Mouse (Mus musculus) hindbrain, embryonic 15.5 days (tissue): ENCODE data around the gene Ugt1a5. TPM values are rescaled to one million over a fixed set of nuclear protein-coding genes. Genes with fewer than 3 reads are reported as not detected.
"Not testable (repeated sequence)": the region's sequence is repeated elsewhere in the genome, so short reads cannot be mapped to it uniquely, and the experiment has no call there.

Source experiments
- ATAC-seq: fragments of 200-750 bp; cut with Nextera tagmentation; 2 replicates; pipeline ENCODE4 v1.8.0; 2017; ENCODE audit warnings: low read depth, moderate number of reproducible peaks, moderate TSS enrichment; ENCODE audit not compliant: low FRiP score
- H3K27ac ChIP-seq: fragments of 300-500 bp; sonication (generic); replicated peaks from 2 replicates; pipeline ENCODE4 v1.5.1; 2015; ENCODE audit warnings: mild to moderate bottlenecking, inconsistent platforms
- H3K27me3 ChIP-seq: fragments of 300-500 bp; sonication (generic); 2 replicates; pipeline ENCODE4 v1.6.1; 2015; ENCODE audit warnings: control low read depth, inconsistent platforms
- H3K36me3 ChIP-seq: fragments of 300-500 bp; sonication (generic); 2 replicates; pipeline ENCODE4 v1.6.1; 2015; ENCODE audit warnings: control low read depth, inconsistent platforms
- H3K4me1 ChIP-seq: fragments of 300-500 bp; sonication (generic); replicated peaks from 2 replicates; pipeline ENCODE4 v1.6.1; 2015; ENCODE audit warnings: control low read depth, inconsistent platforms
- H3K4me2 ChIP-seq: fragments of 300-500 bp; sonication (generic); 2 replicates; pipeline ENCODE4 v1.6.1; 2015; ENCODE audit warnings: moderate library complexity, mild to moderate bottlenecking, inconsistent platforms
- H3K4me3 ChIP-seq: fragments of 300-500 bp; sonication (generic); 2 replicates; pipeline ENCODE4 v1.5.1; 2015; ENCODE audit warnings: mild to moderate bottlenecking, inconsistent platforms
- H3K9ac ChIP-seq: fragments of 300-500 bp; sonication (generic); 2 replicates; pipeline ENCODE4 v1.6.1; 2015; ENCODE audit warnings: inconsistent platforms
- H3K9me3 ChIP-seq: fragments of 300-500 bp; sonication (generic); 2 replicates; pipeline ENCODE4 v1.6.1; 2016; ENCODE audit warnings: control low read depth, inconsistent platforms
- WGBS: fragments of 180-500 bp; shearing (Covaris S2); methylation state at CpG from one replicate; pipeline ENCODE4 v1.1.7; 2015; 5-methylcytosine and 5-hydroxymethylcytosine counted together
- polyA plus RNA-seq: library from polyadenylated mRNA; unstranded; fragments of >200 nt; fragmentation: Nextera tagmentation; extraction: Ambion mirVana; gene quantifications from 2 replicates; pipeline ENCODE4 v1.2.1, GENCODE M21; 2015

The Ugt1a5 gene
- polyA plus RNA-seq, 1 experiment from 2014 or later: not detected

DNA sequence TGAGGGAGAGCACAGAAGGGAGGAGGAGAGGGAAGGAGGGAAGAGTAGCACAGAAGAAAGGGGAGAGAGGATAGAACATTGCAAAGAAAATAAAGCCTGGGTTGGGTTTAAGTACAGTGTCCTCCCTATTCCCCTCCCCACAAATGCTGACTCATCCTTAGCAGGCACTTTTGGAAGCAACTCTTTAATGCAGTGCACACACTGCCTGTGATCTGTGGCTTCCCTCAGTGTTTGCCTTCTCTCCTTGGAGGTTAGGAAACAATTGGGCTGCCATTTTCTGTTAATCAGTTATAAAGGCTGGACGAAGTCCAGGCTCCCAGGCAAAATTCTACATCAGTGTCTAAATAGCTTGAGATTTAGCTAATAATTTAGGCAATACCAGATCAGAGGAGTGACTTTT lies 25.3 kb upstream of the Ugt1a5 start:
- 40% methylated on average over 1 of the region's 1 CpGs for WGBS
- not testable (repeated sequence) for H3K4me3 ChIP-seq, ATAC-seq, H3K4me1 ChIP-seq, H3K9me3 ChIP-seq, H3K4me2 ChIP-seq, H3K9ac ChIP-seq, H3K36me3 ChIP-seq, H3K27ac ChIP-seq, H3K27me3 ChIP-seq

DNA sequence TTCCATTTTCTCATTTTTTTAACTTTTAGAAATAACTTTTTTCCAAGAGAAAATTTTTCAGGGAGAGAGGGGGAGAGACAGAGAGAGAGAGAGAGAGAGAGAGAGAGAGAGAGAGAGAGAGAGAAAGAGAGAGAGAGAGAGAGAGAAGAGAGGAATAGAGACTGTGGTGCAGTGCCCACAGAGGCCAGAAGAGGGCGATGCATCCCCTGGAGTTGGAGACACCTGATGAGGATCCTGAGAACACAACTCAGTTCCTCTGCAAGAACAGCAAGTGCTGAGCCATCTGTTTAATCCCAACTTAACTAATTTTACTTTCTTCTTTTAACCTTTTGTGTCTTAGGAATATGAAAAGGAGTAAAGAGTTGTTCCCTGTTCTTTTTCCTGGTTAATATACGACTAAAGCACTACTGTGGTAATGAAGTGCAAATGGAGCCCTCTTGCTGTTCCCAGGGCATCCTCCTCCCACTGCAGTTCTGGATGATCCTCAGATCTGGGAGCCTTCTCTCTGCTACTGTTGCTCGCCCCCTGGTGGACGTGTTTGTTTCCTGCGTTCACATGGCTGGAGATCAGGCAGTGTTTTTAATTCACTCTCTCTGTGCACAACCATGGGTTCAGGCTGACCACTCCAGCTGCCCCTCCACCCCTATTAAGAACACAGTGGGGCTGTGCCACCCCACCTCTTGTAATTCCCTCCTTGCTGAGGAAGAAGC lies 21.7 kb upstream of the Ugt1a5 start:
- not testable (repeated sequence) for H3K4me2 ChIP-seq, H3K9ac ChIP-seq, H3K9me3 ChIP-seq, H3K27ac ChIP-seq, H3K4me3 ChIP-seq, H3K36me3 ChIP-seq, ATAC-seq, H3K27me3 ChIP-seq, H3K4me1 ChIP-seq
- WGBS: 5% methylated on average over 5 of the region's 5 CpGs

DNA sequence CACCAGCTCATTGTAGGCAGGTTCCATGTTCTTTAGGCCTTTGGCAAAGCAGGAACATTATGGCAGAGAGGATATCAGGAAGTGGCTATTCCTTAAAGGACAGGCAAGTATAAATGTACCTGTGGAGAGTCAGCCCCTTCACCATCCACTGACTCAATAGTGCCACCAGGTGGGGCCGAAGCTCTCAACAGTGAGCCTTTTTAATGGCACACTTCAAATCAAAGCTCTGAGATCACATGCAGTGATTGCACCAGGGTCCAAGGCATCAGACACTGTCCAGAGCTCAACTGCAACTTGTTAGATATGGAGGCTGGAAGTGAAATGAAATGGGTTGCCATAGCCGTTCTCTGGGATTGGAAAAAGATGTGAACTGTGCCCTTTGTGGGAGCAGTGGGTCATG lies 20.5 kb upstream of the Ugt1a5 start:
- not testable (repeated sequence) for H3K9ac ChIP-seq, H3K27ac ChIP-seq, H3K4me2 ChIP-seq, H3K4me3 ChIP-seq, H3K9me3 ChIP-seq, H3K4me1 ChIP-seq, ATAC-seq, H3K27me3 ChIP-seq, H3K36me3 ChIP-seq
- WGBS: 79% methylated on average over 2 of the region's 2 CpGs

DNA sequence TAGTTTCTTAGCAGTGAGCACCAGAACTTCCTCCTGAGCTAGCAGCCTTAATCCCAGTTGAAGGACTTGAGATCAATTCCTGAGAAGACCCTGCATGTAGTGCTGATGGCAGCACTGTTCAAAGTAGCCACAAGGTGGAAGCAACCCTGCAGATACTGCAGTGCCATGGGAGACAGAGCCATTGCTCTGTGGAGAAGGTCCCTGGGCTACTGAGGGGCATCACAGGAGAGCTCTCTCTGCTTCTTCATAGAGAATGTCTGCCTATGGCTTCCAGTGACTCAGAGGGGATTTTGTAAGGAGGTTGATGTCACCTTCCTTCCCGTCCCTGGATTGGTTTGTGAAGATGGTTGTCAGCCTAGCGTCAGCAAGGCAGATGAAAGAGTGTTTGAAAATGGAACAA lies 15.7 kb upstream of the Ugt1a5 start:
- not testable (repeated sequence) for H3K27me3 ChIP-seq, H3K9ac ChIP-seq, H3K4me3 ChIP-seq, ATAC-seq, H3K4me1 ChIP-seq, H3K36me3 ChIP-seq, H3K9me3 ChIP-seq, H3K27ac ChIP-seq, H3K4me2 ChIP-seq
- 77% methylated on average over 2 of the region's 2 CpGs for WGBS

DNA sequence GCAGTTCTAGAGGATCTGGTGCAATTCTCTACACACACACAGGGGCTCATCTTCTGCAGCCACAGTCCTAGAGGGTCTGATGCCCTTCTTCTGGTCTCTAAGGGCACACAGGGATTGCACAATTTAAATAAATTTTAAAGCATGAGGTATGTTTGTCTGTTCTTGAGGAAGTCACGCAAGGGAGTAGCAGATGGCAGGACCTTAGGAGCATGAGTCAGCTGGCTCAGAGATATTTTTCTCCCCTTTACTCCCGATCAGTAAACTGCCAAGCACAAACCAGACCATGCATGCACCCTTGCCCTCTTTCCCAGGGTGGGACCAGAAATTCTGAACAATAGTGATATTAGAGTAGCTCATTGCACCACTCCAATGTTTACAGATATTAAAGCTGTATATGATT lies 7.4 kb upstream of the Ugt1a5 start:
- H3K4me2 ChIP-seq: no peak overlapping the region
- H3K9ac ChIP-seq: no peak overlapping the region
- H3K27me3 ChIP-seq: no peaks in the 10 kb centered on the region
- H3K27ac ChIP-seq: no peak overlapping the region
- no peaks in the 10 kb centered on the region for H3K36me3 ChIP-seq
- H3K4me3 ChIP-seq: no peak overlapping the region
- no peaks in the 10 kb centered on the region for H3K4me1 ChIP-seq
- 83% methylated on average over 2 of the region's 2 CpGs for WGBS
- no peak for ATAC-seq
- no peaks in the 10 kb centered on the region for H3K9me3 ChIP-seq

DNA sequence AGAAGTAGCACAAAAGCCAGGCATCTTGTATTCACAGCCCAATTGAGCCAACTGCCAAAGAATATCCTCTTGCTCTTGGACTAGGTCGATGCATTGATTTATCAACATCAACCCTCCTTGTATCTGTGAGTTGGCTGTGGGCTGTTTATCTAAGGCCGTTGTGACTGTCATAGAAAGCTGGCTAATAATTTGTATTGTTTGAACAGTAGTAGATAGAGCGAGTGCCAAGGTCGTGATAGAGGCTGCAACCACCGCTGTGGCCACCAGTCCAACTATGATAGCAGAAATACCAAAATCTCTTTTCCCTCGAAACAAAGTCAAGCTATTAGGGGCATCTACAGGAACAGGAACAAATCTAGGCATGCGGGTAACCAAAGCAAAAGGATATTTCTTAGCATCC lies 6.4 kb downstream of the Ugt1a5 start:
- not testable (repeated sequence) for H3K4me2 ChIP-seq, H3K9me3 ChIP-seq, ATAC-seq, H3K9ac ChIP-seq, H3K27me3 ChIP-seq, H3K27ac ChIP-seq, H3K4me1 ChIP-seq, H3K4me3 ChIP-seq, H3K36me3 ChIP-seq
- WGBS: 87% methylated on average over 6 of the region's 7 CpGs

DNA sequence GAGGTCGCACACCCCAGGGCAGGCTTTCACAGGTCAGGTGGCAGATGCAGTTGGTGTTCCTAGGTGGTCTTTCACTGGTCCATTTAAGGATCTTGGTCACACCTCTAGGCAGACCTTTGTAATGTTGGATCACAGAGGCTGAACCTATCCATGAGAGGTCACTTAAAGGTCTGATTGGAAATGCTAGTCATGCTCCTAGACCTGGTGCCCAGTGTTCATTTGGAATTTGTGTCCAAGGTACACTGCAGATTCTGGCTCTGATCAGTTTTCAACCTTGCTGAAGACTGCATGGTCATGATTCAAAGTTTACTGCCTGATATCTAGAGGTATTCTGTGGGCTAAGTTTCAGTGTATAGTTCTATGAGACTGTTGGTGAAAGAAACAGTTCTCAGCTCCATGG lies 13.8 kb downstream of the Ugt1a5 start:
- Histone ChIP-seq H3K4me2 (no peak overlapping the region), H3K9ac (no peak overlapping the region), H3K4me3 (no peak overlapping the region), H3K9me3 (no peaks in the 10 kb centered on the region; the same call in 1 of the 2 replicates), H3K27ac (no peak overlapping the region), H3K4me1 (no peaks in the 10 kb centered on the region), H3K36me3 (no peaks in the 10 kb centered on the region), H3K27me3 (no peaks in the 10 kb centered on the region)
- 92% methylated on average over 1 of the region's 1 CpGs for WGBS
- ATAC-seq: no peak

DNA sequence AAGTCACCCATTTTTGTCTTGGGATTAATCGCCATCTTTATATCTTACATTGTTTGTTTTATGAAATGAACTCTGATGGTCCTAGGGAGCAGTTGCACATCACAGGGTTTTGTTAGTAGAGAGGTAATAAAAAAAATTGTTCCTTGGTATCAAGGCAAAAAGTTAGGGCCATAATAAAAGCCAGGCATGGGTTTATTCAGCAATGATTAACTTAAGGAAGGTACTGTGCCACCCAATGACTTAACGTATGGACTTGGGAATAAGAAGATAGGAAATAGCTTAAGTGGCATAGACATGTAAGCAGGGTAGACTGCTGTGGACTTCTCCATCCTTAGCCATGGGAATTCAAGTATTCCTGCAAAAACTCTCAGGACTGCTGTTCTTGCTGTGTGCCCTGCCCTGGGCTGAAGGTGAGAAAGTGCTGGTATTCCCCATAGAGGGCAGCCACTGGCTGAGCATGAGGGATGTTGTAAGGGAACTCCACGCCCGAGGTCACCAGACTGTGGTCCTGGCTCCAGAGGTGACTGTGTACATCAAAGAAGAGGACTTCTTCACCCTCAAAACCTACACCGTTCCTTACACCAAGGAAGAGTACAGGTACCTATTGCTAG lies 20.6 kb downstream of the Ugt1a5 start:
- WGBS: 86% methylated on average over 5 of the region's 5 CpGs
- H3K27me3 ChIP-seq: no peaks in the 10 kb centered on the region
- H3K4me2 ChIP-seq: no peak overlapping the region
- H3K4me1 ChIP-seq: no peaks in the 10 kb centered on the region
- H3K36me3 ChIP-seq: no peaks in the 10 kb centered on the region
- H3K9me3 ChIP-seq: no peaks in the 10 kb centered on the region
- H3K9ac ChIP-seq: no peak overlapping the region
- H3K4me3 ChIP-seq: no peak overlapping the region
- ATAC-seq: no peak
- H3K27ac ChIP-seq: no peak overlapping the region

DNA sequence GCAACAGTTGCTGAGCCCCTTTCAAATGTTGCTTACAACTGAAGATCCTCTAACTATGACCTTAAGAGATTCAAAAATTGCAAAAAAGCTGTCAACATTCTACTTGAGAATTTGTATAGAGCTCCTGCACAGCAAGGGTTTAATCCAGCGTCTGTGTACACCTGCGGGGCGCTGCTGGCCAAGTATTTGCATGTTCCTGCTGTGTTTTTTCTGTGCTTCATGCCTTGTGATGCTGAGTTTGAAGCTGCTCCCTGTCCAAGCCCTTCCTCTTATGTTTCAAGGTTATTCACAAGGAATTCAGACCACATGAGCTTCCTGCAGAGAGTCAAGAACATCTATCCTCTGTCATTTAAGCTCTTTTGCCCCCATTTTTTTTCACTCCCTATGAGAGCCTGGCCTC lies 26.3 kb downstream of the Ugt1a5 start:
- Histone ChIP-seq H3K27me3 (no peaks in the 10 kb centered on the region), H3K9ac (no peak overlapping the region), H3K4me1 (no peaks in the 10 kb centered on the region), H3K4me3 (no peak overlapping the region), H3K9me3 (no peaks in the 10 kb centered on the region), H3K4me2 (no peak overlapping the region), H3K27ac (no peak overlapping the region), H3K36me3 (no peaks in the 10 kb centered on the region)
- no peak for ATAC-seq
- WGBS: 70% methylated on average over 3 of the region's 3 CpGs

DNA sequence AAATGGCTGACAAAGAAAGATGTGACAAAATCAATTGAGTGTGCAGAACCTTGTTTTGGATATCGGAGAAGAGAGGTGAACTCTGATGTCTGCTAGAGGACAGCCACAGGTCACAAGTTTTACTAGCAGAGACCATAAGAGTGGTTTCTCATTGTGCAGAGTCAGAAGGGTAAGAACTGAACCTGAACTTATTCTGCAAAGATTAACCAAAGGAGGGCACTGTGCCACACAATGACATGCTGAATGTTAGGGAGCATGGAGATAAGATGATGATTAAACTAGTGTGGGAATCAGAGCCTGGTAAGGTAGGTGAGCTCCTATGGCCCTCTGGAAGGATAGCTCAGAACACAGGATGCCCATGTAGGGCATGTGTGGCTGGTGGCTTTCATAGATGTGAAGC lies 29.9 kb downstream of the Ugt1a5 start:
- H3K27me3 ChIP-seq: no peaks in the 10 kb centered on the region
- H3K4me3 ChIP-seq: no peak overlapping the region
- no peaks in the 10 kb centered on the region for H3K4me1 ChIP-seq

DNA sequence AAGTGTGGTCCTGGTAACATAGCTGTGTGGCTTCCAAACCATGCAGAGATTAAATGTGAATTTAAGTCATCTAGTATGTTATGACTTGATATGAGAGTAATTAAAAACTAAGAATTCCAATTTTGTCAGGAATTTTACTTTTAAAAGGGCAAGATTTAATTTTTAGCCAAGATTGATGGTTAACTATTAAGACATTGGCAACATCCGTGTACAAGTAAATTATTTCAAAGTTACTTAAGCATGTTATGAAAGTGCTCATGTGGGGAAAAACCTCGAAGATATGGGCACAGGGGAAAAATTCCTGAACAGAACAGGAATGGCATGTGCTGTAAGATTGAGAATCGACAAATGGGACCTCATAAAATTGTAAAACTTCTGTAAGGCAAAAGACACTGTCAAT lies 31.6 kb downstream of the Ugt1a5 start:
- Histone ChIP-seq H3K4me1 (no peaks in the 10 kb centered on the region), H3K27me3 (no peaks in the 10 kb centered on the region), H3K9me3 (no peaks in the 10 kb centered on the region), H3K27ac (no peak overlapping the region), H3K9ac (no peak overlapping the region), H3K4me3 (no peak overlapping the region), H3K36me3 (no peaks in the 10 kb centered on the region), H3K4me2 (no peak overlapping the region)
- WGBS: 81% methylated on average over 3 of the region's 3 CpGs
- no peak for ATAC-seq

More for the DNA sequence above, 29.9 kb downstream of the Ugt1a5 start:
- no peaks in the 10 kb centered on the region for H3K9me3 ChIP-seq
- ATAC-seq: no peak
- H3K4me2 ChIP-seq: no peak overlapping the region
- no peaks in the 10 kb centered on the region for H3K36me3 ChIP-seq
- no peak overlapping the region for H3K9ac ChIP-seq
- WGBS: 91% methylated on average over 1 of the region's 1 CpGs
- H3K27ac ChIP-seq: no peak overlapping the region

DNA sequence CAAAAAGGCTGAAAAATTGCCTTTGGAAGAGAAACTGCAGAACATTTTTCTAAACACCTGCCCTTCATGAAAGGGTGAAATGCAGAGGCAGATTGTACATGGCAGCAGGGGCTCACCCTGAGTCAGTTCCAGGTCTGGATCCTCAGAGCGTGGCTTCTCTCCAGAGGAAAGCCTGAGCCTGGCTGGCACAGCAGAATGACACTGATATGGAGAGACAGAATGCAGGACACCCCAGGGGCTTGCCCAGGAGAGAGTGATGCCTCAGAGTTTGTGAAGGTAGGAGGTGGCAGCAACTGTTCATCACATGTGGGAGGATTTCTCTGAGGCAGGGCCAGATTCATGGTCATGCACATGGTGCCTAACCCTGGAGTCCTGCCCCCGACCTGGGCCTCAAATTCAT lies 34.2 kb downstream of the Ugt1a5 start:
- H3K4me2 ChIP-seq: no peak overlapping the region
- H3K9ac ChIP-seq: no peak overlapping the region
- peaks cover 8% of the 10 kb centered on the region; the same call in 1 of the 2 replicates for H3K36me3 ChIP-seq
- no peaks in the 10 kb centered on the region for H3K27me3 ChIP-seq
- WGBS: 72% methylated on average over 2 of the region's 2 CpGs
- H3K4me3 ChIP-seq: no peak overlapping the region
- 0 out of 2 replicates have a peak, but pooled peaks cover 8% of the 10 kb centered on the region for H3K9me3 ChIP-seq
- no peaks in the 10 kb centered on the region for H3K4me1 ChIP-seq
- no peak overlapping the region for H3K27ac ChIP-seq
- no peak for ATAC-seq

DNA sequence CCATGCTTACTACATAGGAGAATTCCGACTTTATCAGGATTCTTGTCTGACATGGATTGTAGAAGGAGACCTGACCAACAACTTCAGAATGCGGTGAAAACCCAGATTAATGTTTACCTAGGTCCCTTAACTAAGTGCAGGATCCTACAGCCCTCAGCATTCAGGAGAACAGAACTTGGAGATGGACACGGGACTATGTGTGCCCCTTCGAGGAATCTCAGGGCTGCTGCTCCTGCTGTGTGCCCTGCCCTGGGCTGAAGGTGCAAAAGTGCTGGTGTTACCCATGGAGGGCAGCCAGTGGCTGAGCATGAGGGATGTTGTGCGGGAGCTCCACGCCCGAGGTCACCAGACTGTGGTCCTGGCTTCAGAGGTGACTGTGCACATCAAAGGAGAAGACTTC lies 34.6 kb downstream of the Ugt1a5 start, which contains the start of gene Ugt1a2:
Ugt1a2 (plus strand) TSS at position 146 of the 400 bp plus-strand sequence.
- Histone ChIP-seq H3K4me1 (peaks cover 3% of the 10 kb centered on the region; the same call in 1 of the 2 replicates), H3K9ac (no peak within 1 kb of the TSS), H3K4me3 (no peak within 1 kb of the TSS), H3K27ac (no peak within 1 kb of the TSS), H3K36me3 (peaks cover 8% of the 10 kb centered on the region; the same call in 1 of the 2 replicates), H3K4me2 (no peak within 1 kb of the TSS), H3K9me3 (0 out of 2 replicates have a peak, but pooled peaks cover 8% of the 10 kb centered on the region), H3K27me3 (no peaks in the 10 kb centered on the region)
- no peak for ATAC-seq
- WGBS: 83% methylated on average over 7 of the region's 7 CpGs
